ENCODE assay signal across 8 mouse cellular contexts in the genomic region with DNA sequence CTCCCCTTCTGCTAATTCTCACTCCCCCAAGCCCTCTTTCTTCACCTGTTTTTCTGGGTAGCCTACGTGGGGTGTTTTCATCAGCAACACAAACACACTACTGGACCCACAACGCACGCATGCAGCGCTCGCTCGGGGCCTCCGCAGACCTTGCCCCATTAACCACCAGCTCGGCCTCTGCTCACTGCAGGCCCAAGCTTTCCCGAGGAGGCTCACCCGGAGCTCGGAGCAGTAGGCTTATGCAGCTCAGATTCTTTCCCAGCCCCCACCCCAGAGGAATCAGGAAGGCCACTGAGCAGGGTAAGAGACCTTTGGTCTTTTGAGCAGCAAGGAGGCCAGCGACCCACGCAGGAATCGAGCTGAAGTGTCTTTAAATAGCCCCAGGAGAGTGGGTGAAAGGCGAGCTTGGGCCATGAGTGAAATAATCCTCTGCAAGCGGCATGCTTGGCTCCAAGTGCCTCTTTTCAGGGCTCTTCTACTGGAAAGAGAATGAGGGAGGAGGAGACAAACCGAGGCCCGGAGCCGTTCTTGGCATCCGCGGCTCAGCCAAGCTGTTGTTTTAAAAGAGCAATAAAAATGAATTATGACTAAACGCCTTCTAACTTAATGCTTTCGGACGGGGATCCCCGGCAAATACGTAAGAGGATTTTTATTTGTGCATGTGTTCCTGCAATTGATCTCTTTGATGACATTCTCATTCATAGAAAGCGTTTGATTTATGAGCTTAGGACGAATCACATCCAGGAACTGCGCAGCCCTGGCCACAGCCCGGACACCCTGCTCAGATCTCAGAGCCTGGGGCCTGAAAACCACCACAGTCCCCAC. TPM values are rescaled to one million over a fixed set of nuclear protein-coding genes. Genes with fewer than 3 reads are reported as not detected.
DNase-seq lines count a peak whose midpoint lies in the region; ATAC-seq and TF ChIP-seq lines count a peak whose summit lies in the region.

No protein-coding gene starts in this region.

- H3K4me2 ChIP-seq in heart, embryonic 15.5 days = peak overlapping the region; percentile 97
- H3K4me2 ChIP-seq in neural tube, embryonic 12.5 days (replicated peaks) = peak overlapping the region; percentile 99

- peak; percentile 41 for DNase-seq in ovary, postnatal 36 days (ENCODE audit: low spot score)
- no peak for DNase-seq in ovary, postnatal 14 days (ENCODE audit: low spot score)
- DNase-seq in kidney, postnatal 36 days = peak; percentile 82 to 86
- DNase-seq in MN1 (ENCODE audit: low spot score) = no peak
- no peak for DNase-seq in cerebellum, postnatal 4 days (ENCODE audit: low spot score in 2 of 2)
- no peak for DNase-seq in layer of hippocampus, adult 2 months (ENCODE audit: low spot score in 2 of 2)

- H3K27me3 ChIP-seq in heart, embryonic 15.5 days = peaks cover 98% of the 10 kb centered on the region
- H3K27me3 ChIP-seq in neural tube, embryonic 12.5 days (replicated peaks) = no peaks in the 10 kb centered on the region

- peak overlapping the region; percentile 79 for H3K27ac ChIP-seq in heart, embryonic 15.5 days
- H3K27ac ChIP-seq in neural tube, embryonic 12.5 days = peak overlapping the region; percentile 98
- H3K27ac ChIP-seq in layer of hippocampus, adult 2 months = no peak overlapping the region

- ATAC-seq in heart, embryonic 15.5 days (replicated peaks; ENCODE audit: insufficient number of reproducible peaks, insufficient read depth, low FRiP score, low read depth) = no peak
- ATAC-seq in neural tube, embryonic 12.5 days (ENCODE audit: low FRiP score, low read depth) = peak; percentile 48

- H3K4me3 ChIP-seq in heart, embryonic 15.5 days = peak overlapping the region; percentile 75
- peak overlapping the region; percentile 75 for H3K4me3 ChIP-seq in neural tube, embryonic 12.5 days
- H3K4me3 ChIP-seq in layer of hippocampus, adult 2 months = no peak overlapping the region

- 10% methylated on average over 30 of the region's 30 CpGs for WGBS in heart, embryonic 15.5 days
- WGBS in neural tube, embryonic 12.5 days = 1% methylated on average over 30 of the region's 30 CpGs

- no peaks in the 10 kb centered on the region for H3K36me3 ChIP-seq in heart, embryonic 15.5 days
- H3K36me3 ChIP-seq in neural tube, embryonic 12.5 days = peaks cover 3% of the 10 kb centered on the region; the same call in 1 of the 2 replicates

- no peak overlapping the region for H3K9ac ChIP-seq in heart, embryonic 15.5 days
- H3K9ac ChIP-seq in neural tube, embryonic 12.5 days = peak overlapping the region; percentile 89

- no peak for TF ChIP-seq CTCF in layer of hippocampus, adult 2 months (conservative IDR thresholded peaks at IDR 0.05)

- H3K9me3 ChIP-seq in heart, embryonic 15.5 days (replicated peaks) = no peaks in the 10 kb centered on the region
- H3K9me3 ChIP-seq in neural tube, embryonic 12.5 days = no peaks in the 10 kb centered on the region

- peaks cover 28% of the 10 kb centered on the region for H3K4me1 ChIP-seq in heart, embryonic 15.5 days (replicated peaks)
- H3K4me1 ChIP-seq in neural tube, embryonic 12.5 days = peaks cover 58% of the 10 kb centered on the region

RNA-seq across cellular contexts. Expression of a gene that starts 2.6 kb away (rescaled TPM):
- 0.59 and 1.1 TPM in 2 replicates for polyA plus RNA-seq in heart, embryonic 15.5 days (2015; fragmentation: Nextera tagmentation; extraction: Ambion mirVana)
- polyA plus RNA-seq in neural tube, embryonic 12.5 days (2016; fragmentation: Nextera tagmentation; extraction: Ambion mirVana) = 4.7 and 5.0 TPM in 2 replicates
- total RNA-seq in layer of hippocampus, adult 2 months (2021) = not detected

RNA-seq across cellular contexts. Expression of a gene that starts 3.9 kb away (rescaled TPM):
- 1.2 and 3.1 TPM in 2 replicates for polyA plus RNA-seq in heart, embryonic 15.5 days (2015; fragmentation: Nextera tagmentation; extraction: Ambion mirVana)
- polyA plus RNA-seq in neural tube, embryonic 12.5 days (2016; fragmentation: Nextera tagmentation; extraction: Ambion mirVana) = 25.6 and 34.2 TPM in 2 replicates
- total RNA-seq in layer of hippocampus, adult 2 months (2021) = not detected

RNA-seq across cellular contexts. Expression of a gene that starts 16.6 kb away (rescaled TPM):
- polyA plus RNA-seq in heart, embryonic 15.5 days (2015; fragmentation: Nextera tagmentation; extraction: Ambion mirVana) = 0.33 and 0.68 TPM in 2 replicates
- 6.4 and 7.0 TPM in 2 replicates for polyA plus RNA-seq in neural tube, embryonic 12.5 days (2016; fragmentation: Nextera tagmentation; extraction: Ambion mirVana)
- not detected for total RNA-seq in layer of hippocampus, adult 2 months (2021)

RNA-seq across cellular contexts. Expression of a gene that starts 30.8 kb away (rescaled TPM):
- 0.43 and 0.77 TPM in 2 replicates for polyA plus RNA-seq in heart, embryonic 15.5 days (2015; fragmentation: Nextera tagmentation; extraction: Ambion mirVana)
- polyA plus RNA-seq in neural tube, embryonic 12.5 days (2016; fragmentation: Nextera tagmentation; extraction: Ambion mirVana) = 7.1 and 9.7 TPM in 2 replicates
- total RNA-seq in layer of hippocampus, adult 2 months (2021) = not detected

RNA-seq across cellular contexts. Expression of a gene that starts 43.7 kb away (rescaled TPM):
- 2.3 and 6.3 TPM in 2 replicates for polyA plus RNA-seq in heart, embryonic 15.5 days (2015; fragmentation: Nextera tagmentation; extraction: Ambion mirVana)
- polyA plus RNA-seq in neural tube, embryonic 12.5 days (2016; fragmentation: Nextera tagmentation; extraction: Ambion mirVana) = 72.6 and 76.1 TPM in 2 replicates
- total RNA-seq in layer of hippocampus, adult 2 months (2021) = not detected

Comparison
In these comparisons a context has a peak if more than half of its experiments do, and no peak if none do; other contexts are left out.
1. DNase-seq: peak in ovary, postnatal 36 days (single experiment) and kidney, postnatal 36 days (2 of 2); none in ovary, postnatal 14 days (single experiment), MN1 (single experiment), cerebellum, postnatal 4 days (0 of 2) and layer of hippocampus, adult 2 months (0 of 2).